ENCODE assay signal across 8 mouse cellular contexts in genomic region chr16:11423611-11424297, GRCm38 (mm10).
A peak's percentile ranks its signal among the peaks of the same experiment; 100 is the strongest.
DNase-seq lines count a peak whose midpoint lies in the region; TF ChIP-seq lines count a peak whose summit lies in the region.
"Not testable (repeated sequence)": the region's sequence is repeated elsewhere in the genome, so short reads cannot be mapped to it uniquely, and the experiment has no call there.

No protein-coding gene starts in this region.

- not testable (repeated sequence) for H3K4me3 ChIP-seq in lung, adult 2 months (replicated peaks; ENCODE audit: extremely low read depth, low read depth, low read length); olfactory bulb, adult 2 months (ENCODE audit: insufficient read depth, low read depth, low read length); testis, adult 2 months (ENCODE audit: control insufficient read depth, low read depth, low read length)

- H3K27ac ChIP-seq in olfactory bulb, adult 2 months (ENCODE audit: insufficient read depth, low read depth, low read length); testis, adult 2 months (ENCODE audit: control insufficient read depth, insufficient read depth, low read depth, low read length): not testable (repeated sequence)

- TF ChIP-seq CTCF in lung, adult 2 months (IDR thresholded peaks at IDR 0.05; ENCODE audit: insufficient read depth, low read length), result peak; percentile 59; the same call in 1 of the 2 replicates
- TF ChIP-seq CTCF in olfactory bulb, adult 2 months (IDR thresholded peaks at IDR 0.05; ENCODE audit: insufficient read depth, low read depth, low read length), result peak; percentile 44
- peak; percentile 40; the same call in 1 of the 2 replicates for TF ChIP-seq CTCF in testis, adult 2 months (IDR thresholded peaks at IDR 0.05; ENCODE audit: control insufficient read depth, insufficient read depth, insufficient replicate concordance, low read depth, low read length)

- not testable (repeated sequence) for TF ChIP-seq POLR2A in lung, adult 2 months (IDR thresholded peaks at IDR 0.05; ENCODE audit: borderline replicate concordance, extremely low read depth, low read depth, low read length); olfactory bulb, adult 2 months (IDR thresholded peaks at IDR 0.05; ENCODE audit: insufficient read depth, low read depth, low read length); testis, adult 2 months (IDR thresholded peaks at IDR 0.05; ENCODE audit: control insufficient read depth, low read depth, low read length)

- not testable (repeated sequence) for H3K27me3 ChIP-seq in testis, adult 2 months (ENCODE audit: control insufficient read depth, insufficient read depth, low read length)

- DNase-seq in CD8-positive naive resting alpha-beta T cell, adult 2 months (ENCODE audit: low read depth in 2 of 2, low spot score in 2 of 2), result peak; percentile 20 to 31
- DNase-seq in c-Kit-negative CD71-positive TER-119-positive erythroid progenitor cells, embryonic 14.5 days (ENCODE audit: low read depth, low spot score), result peak; percentile 31
- peak; percentile 16 for DNase-seq in embryo, embryonic 10.5 days (ENCODE audit: low spot score)
- DNase-seq in heart, adult 8-10 months (ENCODE audit: low spot score), result peak; percentile 35
- DNase-seq in kidney, postnatal 25 days, result peak; percentile 47 to 56
- peak; percentile 46 for DNase-seq in lung, adult 2 months

- not testable (repeated sequence) for H3K36me3 ChIP-seq in testis, adult 2 months (ENCODE audit: control insufficient read depth, insufficient read depth, low read length)

- H3K4me1 ChIP-seq in lung, adult 2 months (ENCODE audit: control insufficient read depth, insufficient read depth, low read length); testis, adult 2 months (ENCODE audit: control insufficient read depth, insufficient read depth, low read length): not testable (repeated sequence)
- peaks cover 14% of the 10 kb centered on the region for H3K4me1 ChIP-seq in olfactory bulb, adult 2 months (ENCODE audit: control insufficient read depth, insufficient read depth, low read length)

- WGBS in lung, adult 2 months, result 92% methylated on average over 2 of the region's 2 CpGs
- 83% methylated on average over 2 of the region's 2 CpGs for WGBS in olfactory bulb, adult 2 months
